Mouse (Mus musculus) gastrocnemius, adult 8-10 months (tissue): ENCODE data around the gene Ranbp1. TPM values are rescaled to one million over a fixed set of nuclear protein-coding genes. Genes with fewer than 3 reads are reported as not detected.
A peak's percentile ranks its signal among the peaks of the same experiment; 100 is the strongest.
"Not testable (repeated sequence)": the region's sequence is repeated elsewhere in the genome, so short reads cannot be mapped to it uniquely, and the experiment has no call there.

Experiments used
- DNase-seq, 2 experiments: peaks; one replicate each; pipeline ENCODE4 v3.0.0; 2022; ENCODE audit warnings: low spot score in 2 of 2
- total RNA-seq, 4 experiments: library from RNA; stranded (reverse); gene quantifications; 2 replicates each; pipeline ENCODE4 v1.2.4; 2022

The Ranbp1 gene
- total RNA-seq, result 10 to 100 TPM; 15.8 to 20.5 (median 19.1) TPM

DNA sequence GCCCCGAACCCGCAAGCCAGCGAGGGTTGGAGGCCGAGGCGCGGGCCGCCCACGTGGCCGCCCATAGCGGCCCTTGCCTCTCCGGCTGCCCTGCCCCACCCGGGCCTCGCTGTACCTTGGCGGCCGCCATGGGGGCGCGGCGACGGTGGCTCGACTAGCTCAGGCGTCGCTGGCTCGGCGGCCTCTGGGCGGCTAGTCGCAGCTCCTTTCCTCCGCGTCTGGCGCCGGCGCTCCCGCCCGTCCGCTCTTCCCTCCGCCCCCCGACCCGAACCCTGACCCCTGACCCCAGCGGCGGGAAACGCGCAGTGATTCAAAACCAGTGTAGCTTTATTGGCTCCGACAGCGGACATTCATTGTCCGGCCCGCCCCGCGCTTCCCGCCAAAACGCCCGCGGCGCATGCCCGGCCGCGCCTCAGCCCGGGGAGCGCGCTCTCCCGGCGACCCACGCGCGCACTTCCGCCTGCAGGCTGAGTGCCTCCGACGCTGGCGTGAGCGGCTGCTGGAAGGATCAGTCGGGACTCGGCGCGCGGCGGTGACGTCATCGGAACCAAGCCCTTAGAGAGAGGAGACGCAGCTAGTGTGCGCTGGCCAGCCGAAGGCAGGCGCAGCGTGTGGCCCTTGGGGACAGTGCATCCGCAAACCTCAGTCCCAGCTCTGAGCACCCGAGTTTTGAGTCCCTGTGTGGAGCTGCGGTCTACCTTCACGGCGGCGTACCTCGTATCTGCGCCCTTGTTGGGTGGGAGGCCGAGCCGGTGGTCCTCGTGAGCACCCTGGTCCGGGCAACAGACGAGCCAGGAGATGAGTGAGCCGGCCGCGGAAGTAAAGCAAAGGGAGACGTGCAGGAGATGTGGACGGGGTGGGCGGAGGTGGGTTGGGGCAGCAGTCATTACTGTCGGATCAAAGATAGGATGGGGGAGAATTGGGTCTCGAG lies at the start of gene Ranbp1, which contains the start of gene Trmt2a:
TSS of gene Ranbp1 (minus strand) at position 300 of the 931 bp plus-strand sequence.
TSS of gene Trmt2a (plus strand) at position 247 of the 931 bp plus-strand sequence.
- DNase-seq, result peak; percentile 96 to 98

DNA sequence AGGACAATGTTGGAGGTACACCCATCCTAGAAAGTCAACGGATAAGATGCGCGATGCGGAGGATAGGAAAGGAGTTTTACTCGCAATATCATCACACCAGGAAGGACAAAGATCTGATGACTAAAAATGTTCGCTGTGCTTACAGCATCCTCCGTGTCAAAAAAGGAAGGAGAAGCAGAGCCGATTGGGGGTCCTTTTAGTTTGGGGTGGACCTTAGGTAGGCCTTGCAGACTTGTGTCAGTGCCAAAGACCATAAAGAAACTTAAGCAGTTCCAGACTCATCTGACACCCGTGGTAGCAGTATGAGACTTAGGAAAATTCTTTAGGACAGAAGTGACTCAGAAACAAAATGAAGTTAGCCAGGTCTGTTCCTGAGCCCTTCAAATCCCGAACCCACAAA lies 41.1 kb upstream of the Ranbp1 start:
- not testable (repeated sequence) for DNase-seq

DNA sequence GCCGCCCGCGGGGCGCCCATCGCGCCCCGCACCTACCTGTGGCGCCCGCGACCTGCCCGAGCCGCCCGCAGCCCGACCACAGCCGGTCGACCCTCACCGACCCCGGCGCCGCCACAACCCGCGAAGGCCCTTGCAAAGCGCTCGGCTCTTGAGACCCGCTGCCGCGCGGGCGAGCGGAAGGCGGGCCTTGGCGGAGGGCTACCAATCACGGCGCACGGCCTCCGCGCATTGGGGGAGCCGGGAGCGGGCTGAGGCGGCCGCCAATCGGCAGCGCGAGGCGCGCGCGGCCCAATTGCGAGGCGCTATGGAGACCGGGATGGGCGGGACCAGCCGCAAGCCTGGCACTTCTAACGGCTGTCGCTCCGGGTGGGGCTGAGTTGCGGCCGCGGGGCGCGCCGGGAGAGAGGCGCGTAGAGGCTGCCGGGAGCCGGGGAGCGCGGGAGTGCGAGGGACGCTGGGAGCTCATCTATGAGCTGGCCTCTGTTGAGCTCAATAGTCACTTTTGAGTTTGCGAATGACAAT lies 40.6 kb upstream of the Ranbp1 start, which contains the start of gene Dgcr8:
TSS of gene Dgcr8 (minus strand) at position 180 of the 522 bp plus-strand sequence.
- DNase-seq, result peak; percentile 97

DNA sequence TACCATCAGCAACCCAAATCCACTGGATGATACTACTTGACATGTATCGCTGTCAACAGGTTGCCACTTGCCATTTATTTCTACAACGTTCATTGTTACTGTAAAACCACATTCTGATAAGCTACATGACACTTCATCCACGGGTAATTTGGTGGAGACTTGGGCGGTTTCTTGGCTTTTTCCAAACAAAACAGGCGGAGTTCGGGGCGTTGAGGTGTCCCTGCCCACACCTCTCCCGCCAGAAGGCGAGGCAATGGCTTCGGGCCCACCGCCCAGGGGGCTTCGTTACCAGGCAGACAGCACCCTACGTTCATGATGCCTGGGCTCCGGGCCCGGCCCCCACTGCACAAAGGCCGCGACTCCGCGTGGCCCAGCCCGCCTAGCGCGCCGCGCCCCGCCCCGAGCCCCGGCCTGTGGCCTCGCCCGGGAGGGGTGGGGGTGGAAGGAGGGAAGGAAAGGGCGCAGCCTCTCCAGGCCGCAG lies 40.1 kb upstream of the Ranbp1 start:
- DNase-seq, result peak in 1 of 2 experiments; percentile 69

DNA sequence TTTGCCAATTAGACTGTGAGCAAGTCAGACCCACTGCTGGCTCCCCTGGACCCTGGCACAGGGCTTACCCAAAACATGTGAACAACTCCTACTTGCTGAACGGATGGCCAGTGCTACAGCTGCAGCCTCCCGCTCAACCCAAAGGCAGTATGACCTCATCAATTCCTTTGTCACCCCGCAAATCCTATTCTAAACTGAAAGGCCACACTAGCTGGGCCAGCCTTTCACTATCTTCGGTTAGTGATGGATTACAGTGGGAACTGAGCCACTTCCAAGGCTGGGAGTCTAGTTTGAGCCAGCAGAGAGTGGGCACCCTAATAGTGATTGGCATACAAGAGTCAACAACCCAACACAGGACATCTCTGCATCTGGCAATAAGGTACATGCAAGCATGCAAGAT lies 39.6 kb upstream of the Ranbp1 start:
- no peak for DNase-seq

DNA sequence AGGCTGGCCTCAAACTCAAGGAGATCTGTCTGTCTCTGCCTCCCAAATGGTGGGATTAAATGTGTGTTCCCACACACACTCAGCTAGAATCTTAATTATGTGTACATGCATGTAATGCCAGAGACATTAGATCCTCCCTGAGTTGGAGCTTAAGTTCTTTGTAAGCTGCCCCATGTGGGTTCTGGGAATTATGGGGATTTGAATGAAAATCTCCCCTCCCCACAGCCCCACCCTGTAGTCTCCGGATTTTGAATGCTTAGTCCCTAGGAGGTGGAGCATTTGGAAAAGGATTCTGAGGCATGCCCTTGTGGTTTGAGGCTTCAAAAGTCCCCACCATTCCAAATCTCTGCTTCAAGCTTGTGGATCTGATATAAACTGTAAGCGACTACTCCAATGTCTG lies 26.6 kb upstream of the Ranbp1 start:
- no peak for DNase-seq

DNA sequence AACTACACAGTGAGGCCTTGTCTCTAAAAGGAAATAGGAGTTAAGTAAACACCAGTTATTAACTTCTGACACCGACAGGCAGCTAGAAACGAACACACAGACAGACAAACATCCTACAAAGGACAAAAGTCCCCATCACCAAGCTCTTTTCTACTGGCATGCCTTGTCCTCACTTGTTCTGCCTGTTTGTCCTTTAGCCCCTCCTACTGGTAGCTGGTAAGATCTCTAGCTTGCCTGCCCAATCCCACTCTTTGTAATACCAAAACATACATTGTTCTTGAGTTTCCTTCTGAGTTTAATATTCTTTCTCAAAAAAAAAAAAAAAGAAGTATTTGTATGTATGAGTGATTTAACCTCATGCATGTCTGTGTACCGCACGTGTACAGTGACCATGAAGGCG lies 19.6 kb upstream of the Ranbp1 start:
- no peak for DNase-seq

DNA sequence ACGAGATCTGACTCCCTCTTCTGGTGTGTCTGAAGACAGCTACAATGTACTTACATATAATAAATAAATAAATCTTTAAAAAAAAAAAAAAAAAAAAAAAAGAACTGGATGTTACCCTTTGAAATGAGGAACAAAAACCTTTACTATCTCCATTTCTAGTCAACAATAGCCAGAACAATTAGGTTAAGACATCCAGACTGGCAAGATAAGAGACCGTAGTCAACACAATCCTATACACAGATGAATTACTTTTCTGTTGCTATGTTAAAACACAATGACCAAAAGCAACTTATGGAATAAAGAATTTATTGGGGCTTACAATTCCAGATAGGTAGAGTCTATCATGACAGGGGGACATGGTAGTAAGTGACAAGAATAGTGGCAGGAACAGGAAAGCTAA lies 16.5 kb upstream of the Ranbp1 start:
- DNase-seq, result no peak

DNA sequence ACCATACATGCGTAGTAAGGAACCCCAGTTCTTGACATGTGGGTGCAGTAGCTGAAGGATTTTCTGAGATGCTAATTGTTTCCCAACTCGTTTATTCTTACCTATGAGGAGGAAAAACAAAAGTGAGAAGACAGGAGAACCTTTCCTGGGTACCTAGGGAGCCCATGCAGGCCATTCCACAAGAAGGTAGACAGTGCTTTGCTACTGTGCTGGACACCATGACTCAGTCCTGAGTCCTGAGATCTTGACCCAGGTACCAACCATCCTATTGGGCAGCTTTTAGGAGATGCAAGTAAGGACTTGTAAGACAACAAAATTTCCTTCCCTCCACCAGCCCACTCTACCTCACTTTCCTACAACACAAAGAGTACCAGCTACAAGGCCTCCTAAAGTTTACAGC lies 9.7 kb upstream of the Ranbp1 start, which contains the start of gene Gm49776:
TSS of gene Gm49776 (minus strand) at position 101 of the 400 bp plus-strand sequence.
- no peak for DNase-seq

DNA sequence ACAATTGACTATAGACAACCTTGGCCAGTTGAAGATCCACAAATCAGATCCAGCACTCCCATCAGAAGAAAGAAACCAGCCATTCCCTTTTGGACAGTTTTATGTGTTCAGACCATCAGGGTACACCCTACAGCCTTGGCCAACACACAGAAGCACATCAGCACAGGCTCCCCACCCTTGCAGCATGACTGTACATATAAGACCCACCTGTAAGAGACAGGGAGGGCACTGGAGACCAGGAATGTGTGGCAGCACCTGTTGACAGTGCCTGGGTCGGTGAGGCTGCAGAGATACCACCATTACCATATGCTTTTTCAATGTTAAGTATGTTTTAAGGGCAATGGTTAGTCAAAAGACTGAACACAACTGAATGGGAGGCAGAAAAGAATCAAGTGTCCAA lies 5.3 kb upstream of the Ranbp1 start:
- DNase-seq, result no peak

DNA sequence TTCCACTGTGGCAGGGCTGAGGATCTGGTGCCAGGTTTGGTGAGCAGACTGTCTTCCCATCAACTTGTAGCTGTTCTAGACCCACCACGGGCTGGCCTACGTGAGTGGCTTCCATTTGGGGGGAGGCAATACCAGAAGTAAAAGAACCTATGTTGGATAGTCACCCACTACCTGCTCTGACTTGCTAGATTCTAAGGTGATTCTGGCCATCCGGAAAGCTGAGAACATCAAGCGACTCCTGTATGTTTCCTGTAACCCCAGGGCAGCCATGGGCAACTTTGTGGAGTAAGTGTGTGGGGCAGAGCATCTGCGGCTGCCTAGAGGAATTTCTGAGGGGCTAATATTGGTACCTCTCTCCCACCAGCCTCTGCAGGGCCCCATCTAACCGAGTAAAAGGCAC lies 4.2 kb upstream of the Ranbp1 start:
- DNase-seq, result no peak

DNA sequence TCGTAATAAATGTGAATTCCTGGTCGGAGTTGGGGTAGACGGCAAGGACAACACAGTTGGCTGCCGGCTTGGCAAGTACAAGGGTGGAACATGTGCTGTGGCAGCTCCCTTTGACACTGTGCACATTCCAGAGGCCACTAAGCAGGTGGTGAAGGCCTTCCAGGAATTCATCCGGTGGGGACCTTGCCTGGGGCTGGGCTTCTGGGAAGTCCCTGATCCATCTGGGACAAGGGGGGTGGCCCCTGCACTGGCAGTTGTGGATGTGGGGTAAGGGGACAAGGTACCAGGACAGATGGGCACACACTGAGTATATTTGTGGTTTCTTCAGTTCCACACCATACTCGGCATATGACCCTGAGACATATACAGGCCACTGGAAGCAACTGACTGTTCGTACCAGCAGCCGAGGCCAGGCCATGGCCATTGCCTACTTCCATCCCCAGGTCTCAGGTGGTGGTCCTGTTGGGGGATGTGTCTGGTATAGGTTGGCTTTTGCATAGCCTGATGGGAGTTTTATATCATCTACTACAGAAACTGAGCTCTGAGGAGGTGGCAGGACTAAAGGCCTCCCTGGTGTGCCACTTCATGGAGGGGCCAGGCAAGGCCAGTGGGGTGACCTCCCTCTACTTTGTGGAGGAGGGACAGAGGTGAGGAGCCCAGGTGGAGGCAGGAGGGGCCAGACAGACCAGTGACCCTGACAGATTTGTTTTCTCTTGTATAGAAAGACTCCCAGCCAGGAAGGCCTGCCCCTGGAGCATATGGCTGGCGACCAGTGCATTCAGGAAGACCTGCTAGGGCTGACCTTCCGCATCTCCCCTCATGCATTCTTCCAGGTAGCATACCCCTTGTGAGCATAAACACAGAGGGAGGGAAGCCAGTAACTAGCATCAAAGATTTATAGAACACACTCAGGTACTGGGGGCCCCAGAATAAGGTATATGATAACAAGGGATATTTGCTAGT lies 2.6 kb upstream of the Ranbp1 start:
- DNase-seq, result no peak

DNA sequence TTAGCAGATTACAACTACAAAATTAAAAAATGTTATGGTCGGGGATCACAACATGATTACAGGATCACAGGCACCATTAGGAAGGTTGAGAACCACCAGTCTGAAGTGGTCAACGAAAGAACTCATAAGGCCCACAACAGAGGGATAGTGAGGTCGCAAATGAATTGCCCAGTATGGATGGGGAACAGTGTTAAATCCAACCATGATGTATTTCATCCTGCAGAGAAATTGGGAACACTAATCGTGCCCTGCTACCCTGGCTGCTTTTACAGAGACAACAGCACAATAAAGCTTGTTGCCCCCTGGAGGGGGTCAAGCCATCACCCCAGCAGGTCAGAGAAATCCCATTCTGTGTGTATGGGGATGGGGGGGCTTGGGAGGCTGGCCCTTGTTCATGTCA lies 1.7 kb upstream of the Ranbp1 start:
- no peak for DNase-seq

DNA sequence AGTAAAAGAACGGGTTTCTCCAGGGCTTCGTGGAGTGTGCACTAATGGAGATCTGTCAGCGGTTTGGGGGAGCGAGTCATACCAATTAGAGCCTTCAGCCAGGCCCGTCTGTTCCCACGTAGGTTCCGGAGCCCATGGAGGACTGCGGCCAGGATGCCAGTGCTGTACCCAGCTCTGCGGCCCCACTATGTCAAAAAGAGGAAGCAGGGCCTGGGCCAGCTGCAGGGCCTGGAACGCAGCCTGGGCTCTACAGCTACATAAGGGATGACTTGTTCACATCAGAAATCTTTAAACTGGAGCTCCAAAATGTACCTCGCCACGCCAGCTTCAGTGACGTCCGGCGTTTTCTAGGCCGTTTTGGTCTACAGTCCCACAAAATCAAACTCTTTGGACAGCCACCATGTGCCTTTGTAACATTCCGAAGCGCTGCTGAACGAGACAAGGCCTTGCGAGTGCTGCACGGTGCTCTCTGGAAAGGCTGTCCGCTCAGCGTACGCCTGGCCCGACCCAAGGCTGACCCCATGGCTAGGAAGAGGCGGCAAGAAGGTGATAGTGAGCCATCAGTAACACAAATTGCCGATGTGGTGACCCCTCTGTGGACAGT lies 934 bp upstream of the Ranbp1 start:
- no peak for DNase-seq

DNA sequence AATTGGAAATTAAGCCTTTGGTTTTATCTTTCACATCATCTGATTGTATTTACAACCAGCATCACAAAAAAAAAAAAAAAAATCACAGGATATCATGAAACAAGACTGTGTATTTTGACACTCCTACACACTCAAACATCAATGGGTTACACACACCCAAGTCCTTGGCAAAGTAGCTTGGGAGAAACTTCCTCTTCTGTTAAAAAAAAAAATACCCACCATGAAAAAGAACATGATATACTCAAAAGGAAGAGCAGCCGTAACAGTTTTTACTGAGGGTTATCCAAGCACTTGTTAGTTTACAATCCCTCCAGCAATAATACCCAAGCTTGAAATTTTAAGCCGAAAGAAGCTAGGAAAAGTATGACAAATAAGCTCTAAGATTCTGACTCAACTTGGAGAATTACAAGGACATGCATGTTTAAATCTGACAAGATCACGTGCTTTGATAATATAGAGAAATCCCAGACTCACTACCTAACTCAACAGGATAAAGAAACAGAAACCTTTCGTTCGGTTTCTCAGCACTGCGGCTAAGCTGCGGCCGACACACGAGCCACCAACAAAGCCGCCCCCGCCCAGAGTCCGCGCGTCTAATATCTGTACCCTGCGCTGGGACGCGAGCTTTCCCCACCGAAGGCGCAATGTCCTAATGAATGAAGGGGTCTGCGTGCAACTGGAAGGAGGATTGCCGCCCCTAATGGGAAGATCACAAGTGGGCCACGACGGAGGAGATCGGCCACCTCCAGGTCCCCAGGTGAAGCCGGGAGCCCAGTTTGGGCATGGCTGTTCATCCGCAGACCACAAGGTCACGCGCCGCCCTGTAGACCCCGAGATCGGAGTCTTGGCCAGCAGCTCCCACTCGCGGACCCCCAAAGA lies 772 bp downstream of the Ranbp1 start:
- DNase-seq, result no peak

DNA sequence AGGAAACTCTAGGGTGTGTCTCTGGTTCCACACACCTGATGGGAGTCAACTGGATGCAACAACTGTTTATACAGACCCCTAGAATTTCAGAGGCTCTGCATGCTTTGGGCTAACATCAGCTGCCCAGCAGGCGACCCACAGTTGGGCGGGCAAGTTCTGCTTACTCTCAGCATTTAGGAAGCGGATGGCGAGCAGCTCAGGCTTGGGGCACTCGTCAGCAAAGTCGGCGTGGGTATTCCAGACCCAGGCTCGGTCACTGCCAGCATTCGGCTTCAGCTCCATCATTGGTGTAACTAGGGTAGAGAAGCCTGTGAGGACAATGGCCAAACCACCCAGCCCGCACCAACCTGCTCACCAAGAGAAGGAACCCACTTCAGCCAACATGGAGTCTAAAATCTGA lies 7.0 kb downstream of the Ranbp1 start:
- DNase-seq, result no peak

DNA sequence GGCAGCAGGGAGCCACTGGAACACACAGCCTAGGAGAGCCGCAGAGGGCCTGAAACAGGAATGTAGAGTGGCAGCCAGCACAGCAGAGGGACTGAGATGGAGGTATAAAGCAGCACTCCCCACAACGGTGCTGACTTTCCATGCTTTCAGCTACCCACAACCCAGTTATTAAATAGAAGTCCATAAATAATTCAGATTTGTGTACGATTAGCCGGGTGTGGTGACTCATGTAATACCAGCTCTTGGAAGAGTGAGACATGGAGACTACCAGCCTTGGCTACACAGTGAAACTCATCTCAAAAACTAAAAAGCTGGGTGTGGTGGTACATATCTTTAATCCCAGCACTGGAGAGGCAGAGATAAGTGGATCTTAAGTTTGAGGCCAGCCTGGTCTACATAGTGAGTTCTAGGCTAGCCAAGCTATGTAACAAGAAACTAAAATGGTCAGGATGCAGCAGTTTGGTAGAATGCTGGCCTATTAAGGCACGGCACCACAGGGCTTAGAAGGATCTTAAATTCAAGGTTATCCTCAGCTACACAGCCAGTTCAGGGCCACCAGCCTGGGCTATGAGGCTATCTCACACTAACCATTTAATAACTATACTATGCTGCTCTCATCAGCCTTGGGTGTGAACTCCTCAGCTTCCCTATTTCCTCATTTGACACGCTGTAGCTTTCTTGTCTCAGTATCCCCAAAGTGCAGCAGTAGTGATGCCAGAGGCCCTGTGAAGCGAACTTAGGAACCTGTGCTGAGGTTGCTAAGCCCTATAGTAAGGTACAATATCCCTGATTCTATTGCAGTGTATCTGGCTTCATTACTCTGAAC lies 11.6 kb downstream of the Ranbp1 start:
- DNase-seq, result no peak

DNA sequence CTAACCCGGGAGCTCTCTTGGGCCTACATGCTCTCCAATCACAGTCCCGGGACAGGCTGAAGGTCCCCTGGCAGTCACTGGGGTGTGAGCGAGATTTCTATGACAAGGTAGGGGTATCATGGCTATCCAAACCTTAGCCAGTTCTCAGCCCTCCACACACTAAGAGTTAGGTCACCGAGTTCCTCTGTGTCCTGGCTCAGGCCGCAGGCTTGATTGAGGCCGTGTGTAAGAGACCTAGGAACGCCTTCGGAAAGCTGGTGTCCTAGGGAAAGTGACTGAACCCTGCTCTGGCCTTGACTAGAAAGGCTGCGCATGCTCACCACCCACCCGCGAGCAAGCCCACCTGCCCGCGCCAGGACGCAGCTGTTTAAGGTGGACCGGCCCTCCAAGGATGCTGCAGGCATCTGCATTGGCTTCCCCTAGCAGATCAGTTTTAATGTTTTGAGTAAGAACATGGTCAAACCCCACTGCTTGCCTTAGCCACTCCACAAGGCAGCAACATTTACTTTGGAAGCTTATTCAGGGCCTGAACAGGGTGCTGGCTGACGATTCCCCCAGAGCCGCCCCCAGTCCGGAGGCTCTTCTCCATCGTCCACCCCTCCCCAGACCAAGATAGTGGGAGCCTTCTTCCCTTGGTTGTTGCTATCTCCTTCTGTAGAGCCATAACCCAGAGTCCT lies 13.0 kb downstream of the Ranbp1 start:
- DNase-seq, result peak; percentile 45 to 53
